Mouse (Mus musculus): ENCODE results near the gene Gpr156. TPM values are rescaled to one million over a fixed set of nuclear protein-coding genes. Genes with fewer than 3 reads are reported as not detected.

Gpr156 gene
- total and polyA plus RNA-seq, 3 experiments, result 0.08 to 0.09 TPM; not detected in 1

GRCm38 (mm10) chr16:37940291-37940690, 24.0 kb downstream of the Gpr156 start:
- Histone ChIP-seq H3K4me1 (ENCODE audit: control insufficient read depth in 1 of 2, insufficient read depth in 2 of 2) (peaks cover 5 to 12% of the 10 kb centered on the region in 2 experiments; a peak in 2 of 4 replicates), H3K79me2 (replicated peaks; ENCODE audit: control insufficient read depth, extremely low read depth, insufficient read depth, poor library complexity, severe bottlenecking) (no peaks in the 10 kb centered on the region), H3K27me3 (replicated peaks) (peaks cover 3% of the 10 kb centered on the region), H3K4me3 (replicated peaks in 1 of 3; ENCODE audit: low read depth in 2 of 3, low read length in 2 of 3, poor library complexity in 1 of 3) (no peak overlapping the region), H3K9me3 (replicated peaks; ENCODE audit: low read length) (no peaks in the 10 kb centered on the region), H3K9ac (ENCODE audit: insufficient read depth, low read depth) (no peak overlapping the region), H3K36me3 (replicated peaks in 1 of 2; ENCODE audit: control insufficient read depth in 1 of 2, insufficient read depth in 1 of 2, low read length in 1 of 2) (no peaks in the 10 kb centered on the region), H3K4me2 (ENCODE audit: insufficient read depth, low read depth, poor library complexity, severe bottlenecking) (no peak overlapping the region), H3K27ac (ENCODE audit: insufficient read depth, low read depth) (no peak overlapping the region)
- DNase-seq (ENCODE audit: extremely low read depth), result no peak
- in situ Hi-C loops (cut with MboI; ENCODE audit: low pct_ligation_motif_present, low pct_unique_long_range_greater_than_20kb, low sequenced_read_pairs), result loop anchor here (10.0 kb wide), 1 partner anchor 245 kb away; no protein-coding TSS in a partner anchor
- TF ChIP-seq MAFK (IDR thresholded peaks at IDR 0.05; ENCODE audit: insufficient replicate concordance, low read length), result no peak
- TF ChIP-seq MAX (IDR thresholded peaks at IDR 0.05; ENCODE audit: low read length), result no peak
- no peak for TF ChIP-seq TCF12 (IDR thresholded peaks at IDR 0.05; ENCODE audit: low read depth, low read length)
- TF ChIP-seq SIN3A (IDR thresholded peaks at IDR 0.05; ENCODE audit: low read length), result no peak
- TF ChIP-seq GABPA (IDR thresholded peaks at IDR 0.05; ENCODE audit: insufficient replicate concordance, low read depth, low read length), result no peak
- no peak for TF ChIP-seq MAZ (IDR thresholded peaks at IDR 0.05; ENCODE audit: low read depth, low read length)
- TF ChIP-seq ZC3H11A (IDR thresholded peaks at IDR 0.05; ENCODE audit: low read depth, low read length), result no peak
- TF ChIP-seq CTCF (conservative IDR thresholded peaks at IDR 0.05 in 1 of 2, IDR thresholded peaks at IDR 0.05 in 1 of 2; ENCODE audit: low read depth in 2 of 2, low read length in 2 of 2), result no peak
- no peak for TF ChIP-seq PAX5 (IDR thresholded peaks at IDR 0.05; ENCODE audit: low read length)
- TF ChIP-seq ZKSCAN1 (IDR thresholded peaks at IDR 0.05; ENCODE audit: borderline replicate concordance, low read depth, low read length), result no peak
- TF ChIP-seq SMC3 (IDR thresholded peaks at IDR 0.05; ENCODE audit: low read depth, low read length), result no peak
- TF ChIP-seq CHD2 (IDR thresholded peaks at IDR 0.05; ENCODE audit: low read length), result no peak
- no peak for TF ChIP-seq ETS1 (conservative IDR thresholded peaks at IDR 0.05; ENCODE audit: low read depth, low read length)
- no peak for TF ChIP-seq USF1 (IDR thresholded peaks at IDR 0.05; ENCODE audit: low read depth, low read length)
- no peak for TF ChIP-seq NELFE (IDR thresholded peaks at IDR 0.05; ENCODE audit: low read depth, low read length)
- no peak for TF ChIP-seq ZNF384 (IDR thresholded peaks at IDR 0.05; ENCODE audit: low read depth, low read length)
- dilution Hi-C loops (cut with MboI; ENCODE audit: extremely low pct_ligation_motif_present, extremely low pct_unique_long_range_greater_than_20kb, low sequenced_read_pairs), result no loop called here

GRCm38 (mm10) chr16:37943701-37944100, 27.4 kb downstream of the Gpr156 start:
- no peaks in the 10 kb centered on the region for H3K36me3 ChIP-seq (replicated peaks in 1 of 2; ENCODE audit: control insufficient read depth in 1 of 2, insufficient read depth in 1 of 2, low read length in 1 of 2)
- no peak overlapping the region for H3K4me3 ChIP-seq (replicated peaks in 1 of 3; ENCODE audit: low read depth in 2 of 3, low read length in 2 of 3, poor library complexity in 1 of 3)
- no peak overlapping the region for H3K9ac ChIP-seq (ENCODE audit: insufficient read depth, low read depth)
- peaks cover 5 to 17% of the 10 kb centered on the region in 2 experiments; a peak in 3 of 4 replicates for H3K4me1 ChIP-seq (ENCODE audit: control insufficient read depth in 1 of 2, insufficient read depth in 2 of 2)
- no peak for DNase-seq (ENCODE audit: extremely low read depth)
- no peaks in the 10 kb centered on the region for H3K79me2 ChIP-seq (replicated peaks; ENCODE audit: control insufficient read depth, extremely low read depth, insufficient read depth, poor library complexity, severe bottlenecking)
- TF ChIP-seq GABPA (IDR thresholded peaks at IDR 0.05; ENCODE audit: insufficient replicate concordance, low read depth, low read length), result no peak
- TF ChIP-seq SMC3 (IDR thresholded peaks at IDR 0.05; ENCODE audit: low read depth, low read length), result no peak
- no peak for TF ChIP-seq ZMIZ1 (IDR thresholded peaks at IDR 0.05; ENCODE audit: low read depth, low read length)
- TF ChIP-seq RCOR1 (conservative IDR thresholded peaks at IDR 0.05; ENCODE audit: low read depth, low read length), result no peak
- TF ChIP-seq MAX (IDR thresholded peaks at IDR 0.05; ENCODE audit: low read length), result no peak
- no peak for TF ChIP-seq MYC (IDR thresholded peaks at IDR 0.05; ENCODE audit: low read depth, low read length)
- TF ChIP-seq IRF4 (IDR thresholded peaks at IDR 0.05; ENCODE audit: low read depth, low read length), result no peak
- TF ChIP-seq MAZ (IDR thresholded peaks at IDR 0.05; ENCODE audit: low read depth, low read length), result no peak
- no peak for TF ChIP-seq CHD1 (IDR thresholded peaks at IDR 0.05; ENCODE audit: low read depth, low read length)
- no peak for TF ChIP-seq ZNF384 (IDR thresholded peaks at IDR 0.05; ENCODE audit: low read depth, low read length)
- TF ChIP-seq TBP (conservative IDR thresholded peaks at IDR 0.05; ENCODE audit: low read depth, low read length), result no peak
- no peak for TF ChIP-seq MXI1 (IDR thresholded peaks at IDR 0.05; ENCODE audit: low read depth, low read length)
- TF ChIP-seq PAX5 (IDR thresholded peaks at IDR 0.05; ENCODE audit: low read length), result no peak
- dilution Hi-C loops (cut with MboI; ENCODE audit: extremely low pct_ligation_motif_present, extremely low pct_unique_long_range_greater_than_20kb, low sequenced_read_pairs), result no loop called here
- in situ Hi-C loops (cut with MboI; ENCODE audit: low pct_ligation_motif_present, low pct_unique_long_range_greater_than_20kb, low sequenced_read_pairs), result loop anchor here (10.0 kb wide), 1 partner anchor 249 kb away; no protein-coding TSS in a partner anchor
- H3K4me2 ChIP-seq (ENCODE audit: insufficient read depth, low read depth, poor library complexity, severe bottlenecking), result no peak overlapping the region
- H3K27me3 ChIP-seq (replicated peaks), result no peaks in the 10 kb centered on the region
- H3K9me3 ChIP-seq (replicated peaks; ENCODE audit: low read length), result no peaks in the 10 kb centered on the region
- H3K27ac ChIP-seq (ENCODE audit: insufficient read depth, low read depth), result no peak overlapping the region

Data from CH12.LX (cell line).